Mouse (Mus musculus): Measurements from ENCODE around the gene Dhx33.

DNA sequence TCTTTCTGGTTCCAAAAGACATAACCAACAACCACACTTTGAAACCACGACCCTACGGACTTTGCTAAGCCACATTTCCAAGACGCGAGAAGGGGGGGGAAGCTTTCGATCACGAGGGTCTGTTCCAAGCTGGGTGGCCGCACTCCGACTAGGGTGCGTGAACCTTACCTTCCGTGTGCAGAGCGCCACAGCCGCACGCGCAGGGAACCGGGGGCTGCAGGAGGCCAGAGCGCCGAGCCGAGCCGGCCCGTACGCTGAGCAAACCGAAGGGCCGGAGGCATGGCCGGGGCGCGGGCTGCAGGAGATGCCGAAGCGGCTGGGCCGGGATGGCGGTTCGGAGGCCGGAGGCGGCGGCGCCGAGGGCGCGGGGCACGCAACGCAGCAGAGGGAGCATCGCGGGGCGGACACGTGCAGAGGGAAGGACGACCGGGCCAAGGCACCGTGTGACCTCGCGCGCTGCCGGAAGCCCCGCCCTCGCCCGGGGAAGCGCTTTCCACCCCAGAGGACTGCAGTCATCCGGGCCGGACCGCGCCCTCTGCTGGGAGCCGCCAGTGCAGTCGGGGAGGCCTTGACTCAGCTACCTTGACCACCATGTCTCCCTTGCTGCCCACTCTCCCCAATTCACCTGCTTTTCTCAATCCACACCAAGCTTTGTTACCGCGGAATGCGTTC is 21.5 kb downstream of the Dhx33 start, which contains the start of gene C1qbp:
- peak; percentile 93 for TF ChIP-seq CTCF (IDR thresholded peaks at IDR 0.05; ENCODE audit: control insufficient read depth, insufficient read depth, low read length)
- peak; percentile 57; the same call in 1 of the 2 replicates for TF ChIP-seq POLR2A (IDR thresholded peaks at IDR 0.05; ENCODE audit: borderline replicate concordance, control insufficient read depth, low read depth, low read length)

Measured in bone marrow, adult 2 months (tissue).